Mouse (Mus musculus): ENCODE results near the gene Bud13. TPM values are rescaled to one million over a fixed set of nuclear protein-coding genes. Genes with fewer than 3 reads are reported as not detected.

Gene Bud13
- polyA plus RNA-seq (2021; fragmentation: Nextera tagmentation), result 7.5 and 9.6 TPM in 2 replicates
- long read RNA-seq, experiment 1, transcript Bud13-201 (10 exons, 2,539 nt), result major isoform, 36 of 47 reads
- long read RNA-seq, experiment 1, partial matches to known transcripts, result 3 of 47 reads
- long read RNA-seq, experiment 1, other reads (novel, unspliced or antisense), result 8 of 47 reads
- long read RNA-seq, experiment 2, partial matches to known transcripts, result 6 of 9 reads
- long read RNA-seq, experiment 2, other reads (novel, unspliced or antisense), result 1 of 9 reads

DNA sequence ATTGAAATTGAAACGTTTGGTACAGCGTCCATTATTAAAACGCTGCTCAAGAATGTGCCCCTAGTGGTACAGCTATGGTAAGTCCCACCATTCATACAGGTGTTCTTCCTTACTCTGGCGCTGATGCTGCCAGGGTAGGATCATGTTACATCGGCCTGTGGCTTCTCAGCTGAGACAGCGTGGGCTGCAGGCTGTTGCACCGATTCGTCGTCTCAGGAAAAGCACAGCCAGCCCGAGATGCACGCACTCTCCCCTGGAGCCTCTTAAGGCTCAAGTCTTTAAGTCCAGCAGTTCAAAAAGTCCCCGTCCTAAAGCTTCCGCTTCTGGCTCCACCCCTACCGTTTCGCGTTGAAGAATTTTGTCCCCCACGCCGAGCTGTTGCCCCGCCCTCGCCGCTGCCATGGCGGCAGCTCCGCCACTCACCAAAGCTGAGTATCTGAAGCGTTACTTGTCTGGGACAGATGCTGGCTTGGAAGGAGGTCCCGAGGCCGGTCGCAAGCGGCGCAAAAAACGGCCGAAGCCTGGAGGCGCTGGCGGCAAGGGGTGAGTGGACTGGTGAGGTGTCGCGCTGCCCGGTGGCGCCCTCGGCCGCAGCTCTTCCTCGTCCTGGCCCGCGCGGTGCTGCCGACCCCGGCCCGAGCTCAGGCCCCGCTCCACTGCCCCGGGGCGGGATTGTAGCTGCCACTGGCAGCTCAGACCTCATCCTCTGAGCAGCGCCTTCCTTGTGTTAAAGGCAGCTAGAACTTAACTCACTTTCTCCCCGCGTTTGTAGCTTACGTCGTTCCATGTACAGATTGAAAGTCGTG, at the start of gene Bud13:
TSS of gene Bud13 (plus strand) at position 378 of the 806 bp plus-strand sequence.

DNA sequence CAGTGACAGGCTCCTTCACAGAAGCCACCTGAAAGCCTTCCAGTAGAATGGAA, 47.4 kb upstream of the Bud13 start, which contains the start of gene Apoc3:
TSS of gene Apoc3 (minus strand) at position 41 of the 53 bp plus-strand sequence.

DNA sequence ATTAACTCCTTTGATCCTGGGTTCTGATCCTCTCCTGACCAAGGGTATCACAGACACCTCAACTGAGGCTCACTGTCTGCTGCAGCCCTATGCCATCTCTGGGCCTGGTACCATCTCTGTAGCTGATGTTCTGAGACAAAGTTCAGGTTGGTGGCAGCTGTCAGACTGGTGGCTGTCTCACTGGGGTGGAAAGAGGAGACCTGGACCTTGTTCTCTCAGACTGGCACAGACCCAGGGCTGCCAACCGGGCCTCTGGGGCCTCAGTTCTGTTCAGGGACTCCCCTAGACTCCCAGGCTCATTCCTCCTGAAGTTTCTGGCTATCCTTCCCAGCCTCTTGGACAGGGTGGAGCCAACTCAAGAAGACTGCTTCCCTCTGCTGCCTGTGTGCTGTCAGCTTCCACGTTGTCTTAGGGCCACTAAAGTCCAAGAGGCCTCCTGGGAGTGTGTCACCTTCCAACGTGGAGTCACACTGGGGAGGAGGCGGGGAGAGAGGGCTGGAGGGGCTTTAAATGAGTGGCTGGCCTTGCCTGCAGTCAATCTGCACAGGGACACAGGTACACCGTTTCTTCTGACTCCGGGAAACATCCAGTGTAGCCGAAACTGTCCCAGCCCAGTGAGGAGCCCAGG, 42.2 kb upstream of the Bud13 start, which contains the start of gene Apoa4:
TSS of gene Apoa4 (plus strand) at position 171 of the 628 bp plus-strand sequence.

DNA sequence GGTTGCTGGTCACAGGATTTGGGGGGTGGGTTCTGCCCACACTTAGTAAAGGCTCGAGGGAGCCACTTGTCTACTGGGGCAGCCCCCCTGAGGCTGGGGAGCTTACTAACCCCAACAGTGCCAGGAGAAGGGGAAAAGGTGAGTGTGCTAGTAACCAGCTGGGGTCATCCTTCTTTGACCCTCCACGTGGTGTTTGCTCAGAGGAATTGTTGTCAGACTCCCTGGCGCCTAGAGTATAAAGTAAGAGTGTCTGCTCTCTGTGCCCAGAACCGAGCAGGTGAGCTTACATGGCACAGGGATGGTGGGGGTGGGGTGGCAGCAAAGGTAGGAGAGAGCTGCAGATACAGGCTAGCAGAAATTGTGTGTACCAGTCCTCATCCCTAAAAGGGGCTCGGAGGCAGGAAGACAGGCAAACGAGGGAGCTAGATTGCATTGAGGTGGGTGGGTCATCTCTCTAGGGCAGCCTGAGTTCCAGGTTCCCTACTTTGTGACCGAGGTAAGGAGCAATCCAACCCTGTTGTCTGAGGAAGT, 14.4 kb upstream of the Bud13 start, which contains the start of gene Apoa5:
TSS of gene Apoa5 (plus strand) at position 291 of the 531 bp plus-strand sequence.

DNA sequence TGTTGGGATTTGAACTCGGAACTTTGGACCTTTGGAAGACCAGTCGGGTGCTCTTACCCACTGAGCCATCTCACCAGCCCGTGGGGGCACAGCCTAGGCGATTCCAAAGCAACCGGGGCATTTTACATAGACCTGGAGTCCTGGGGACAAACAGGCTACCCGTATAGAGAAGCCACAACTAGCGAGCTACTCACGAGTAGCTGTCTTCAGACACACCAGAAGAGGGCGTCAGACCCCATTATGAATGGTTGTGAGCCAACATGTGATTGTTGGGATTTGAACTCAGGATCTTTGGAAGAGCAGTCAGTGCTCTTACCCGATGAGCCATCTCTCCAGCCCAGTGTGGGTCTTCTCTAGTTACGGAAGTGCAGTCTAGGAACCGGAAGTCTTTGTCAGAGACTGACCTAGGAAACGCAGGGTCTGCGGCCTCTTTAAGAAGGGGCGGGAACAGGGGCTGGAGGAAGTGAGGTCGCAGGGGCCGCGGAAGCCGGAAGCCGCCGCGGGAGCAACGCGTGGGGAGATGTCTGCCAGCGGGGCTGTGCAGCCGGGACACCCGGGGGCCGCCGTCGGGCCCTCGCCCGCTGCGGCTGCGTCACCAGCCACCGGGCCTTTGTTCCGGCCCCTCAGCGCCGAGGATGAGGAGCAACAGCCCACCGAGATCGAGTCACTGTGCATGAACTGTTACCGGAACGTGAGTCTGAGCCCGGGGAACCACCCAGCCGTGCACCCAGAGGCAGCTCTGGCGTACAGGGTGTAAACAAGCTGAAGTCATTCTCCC, 9.9 kb upstream of the Bud13 start, which contains the start of gene Zpr1:
TSS of gene Zpr1 (plus strand) at position 388 of the 778 bp plus-strand sequence.

DNA sequence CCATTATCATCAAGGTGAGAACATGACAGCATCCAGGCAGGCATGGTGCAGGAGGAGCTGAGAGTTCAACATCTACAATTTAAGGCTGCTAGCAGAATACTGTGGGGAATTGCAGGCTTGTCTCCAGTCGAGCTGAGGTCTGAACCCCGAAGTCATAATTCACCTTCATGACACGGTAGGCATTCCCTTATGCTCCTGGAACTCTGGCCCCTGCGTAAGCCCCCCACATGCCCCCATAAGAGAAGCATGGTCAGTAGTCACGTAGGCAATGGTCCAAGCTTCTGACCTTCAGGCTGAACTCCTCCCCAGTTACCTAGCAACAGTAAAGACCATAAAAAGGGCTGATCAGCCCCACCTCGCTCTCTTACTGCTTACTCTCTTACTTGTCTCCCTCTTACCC, 37.1 kb downstream of the Bud13 start, which contains the start of gene 4931429L15Rik:
TSS of gene 4931429L15Rik (minus strand) at position 101 of the 400 bp plus-strand sequence.

Other genes starting within 250 kb of the Bud13 start
- gene Apoa1, start 54.4 kb upstream of the Bud13 start, polyA plus RNA-seq (2021; fragmentation: Nextera tagmentation), result 1.1 and 1.9 TPM in 2 replicates
- gene Apoc3, start 47.4 kb upstream of the Bud13 start, polyA plus RNA-seq (2021; fragmentation: Nextera tagmentation), result 1.7 and 2.2 TPM in 2 replicates
- gene Apoa4, start 42.3 kb upstream of the Bud13 start, polyA plus RNA-seq (2021; fragmentation: Nextera tagmentation), result not detected in 2 replicates
- not detected in 2 replicates for gene Apoa5, start 14.4 kb upstream of the Bud13 start, polyA plus RNA-seq (2021; fragmentation: Nextera tagmentation)
- 29.3 and 40.0 TPM in 2 replicates for gene Zpr1, start 9.9 kb upstream of the Bud13 start, polyA plus RNA-seq (2021; fragmentation: Nextera tagmentation)
- gene 4931429L15Rik, start 37.0 kb downstream of the Bud13 start, polyA plus RNA-seq (2021; fragmentation: Nextera tagmentation), result not detected in 2 replicates

Data from left cerebral cortex, adult 6 months (tissue).